Mouse (Mus musculus) hindbrain, embryonic 14.5 days (tissue): Measurements from ENCODE around the gene Tmem38b. TPM values are rescaled to one million over a fixed set of nuclear protein-coding genes. Genes with fewer than 3 reads are reported as not detected.

Experiments
- ATAC-seq: fragments of 200-750 bp; cut with Nextera tagmentation; 2 replicates; pipeline ENCODE4 v1.8.0; 2017; ENCODE audit warnings: moderate number of reproducible peaks, mild to moderate bottlenecking, moderate TSS enrichment, moderate library complexity; ENCODE audit not compliant: low FRiP score
- DNase-seq: peaks from one replicate; pipeline ENCODE4 v3.0.0-alpha.2; 2015; ENCODE audit warnings: low spot score
- H3K27ac ChIP-seq: fragments of 300-500 bp; sonication (generic); 2 replicates; pipeline ENCODE4 v1.5.1; 2014; ENCODE audit warnings: mild to moderate bottlenecking, moderate library complexity
- H3K27me3 ChIP-seq: fragments of 300-500 bp; sonication (generic); 2 replicates; pipeline ENCODE4 v1.6.1; 2014; ENCODE audit warnings: mild to moderate bottlenecking, low read length, mixed read lengths; ENCODE audit not compliant: control insufficient read depth, insufficient read depth
- H3K36me3 ChIP-seq: fragments of 300-500 bp; sonication (generic); replicated peaks from 2 replicates; pipeline ENCODE4 v1.6.1; 2014; ENCODE audit not compliant: control insufficient read depth, insufficient read depth
- H3K4me1 ChIP-seq: fragments of 300-500 bp; sonication (generic); replicated peaks from 2 replicates; pipeline ENCODE4 v1.6.1; 2014; ENCODE audit warnings: antibody characterized with exemption, low read length, mixed read lengths; ENCODE audit not compliant: control insufficient read depth, insufficient read depth
- H3K4me2 ChIP-seq: fragments of 300-500 bp; sonication (generic); replicated peaks from 2 replicates; pipeline ENCODE4 v1.6.1; 2014; ENCODE audit warnings: mild to moderate bottlenecking, moderate library complexity
- H3K4me3 ChIP-seq: fragments of 300-500 bp; sonication (generic); replicated peaks from 2 replicates; pipeline ENCODE4 v1.5.1; 2014; ENCODE audit warnings: mild to moderate bottlenecking, low read length
- H3K9ac ChIP-seq: fragments of 300-500 bp; sonication (generic); 2 replicates; pipeline ENCODE4 v1.6.1; 2014
- H3K9me3 ChIP-seq: fragments of 300-500 bp; sonication (generic); 2 replicates; pipeline ENCODE4 v1.6.1; 2016; ENCODE audit warnings: low read length; ENCODE audit not compliant: control insufficient read depth
- WGBS: fragments of 180-500 bp; shearing (Covaris S2); extraction: QIAGEN DNeasy Blood & Tissue Kit; methylation state at CpG from one replicate; pipeline ENCODE4 v1.1.7; 2014; 5-methylcytosine and 5-hydroxymethylcytosine counted together
- polyA plus RNA-seq: library from polyadenylated mRNA; unstranded; fragments of >200 nt; fragmentation: Nextera tagmentation; extraction: Ambion mirVana; gene quantifications from 2 replicates; pipeline ENCODE4 v1.2.1, GENCODE M21; 2014

The Tmem38b gene
- polyA plus RNA-seq, 1 experiment from 2014 or later = 6.3 TPM

DNA sequence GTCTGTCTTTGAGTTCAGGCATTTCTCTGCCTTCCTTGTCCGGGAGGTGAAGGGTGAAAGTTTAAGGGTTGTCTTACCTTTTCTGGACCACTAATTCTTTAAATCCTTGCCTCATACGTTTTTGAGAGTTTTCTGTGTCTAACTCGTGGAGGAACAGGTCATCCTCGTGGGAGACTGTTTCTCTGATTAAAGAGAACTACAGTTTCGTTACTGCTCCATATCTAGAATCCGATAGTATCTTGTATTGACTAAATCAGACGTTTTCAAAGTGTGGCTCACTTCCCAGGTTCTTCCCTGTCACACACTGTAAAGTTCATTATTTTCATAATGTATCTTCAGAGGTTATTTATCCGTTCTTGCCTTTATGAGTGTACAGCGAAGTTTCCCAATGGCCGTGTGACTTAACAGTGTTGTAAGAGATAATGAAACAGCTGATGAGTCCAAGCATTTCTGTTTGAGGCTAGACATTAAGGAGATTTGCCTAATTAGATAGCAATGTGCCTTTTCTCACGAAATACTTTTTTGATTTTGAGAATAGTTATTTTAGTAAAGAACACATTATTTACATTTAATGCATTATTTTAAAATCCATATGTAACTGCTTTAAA is 900 bp downstream of the Tmem38b start:
- H3K4me2 ChIP-seq = peak overlapping the region; percentile 68
- no peak overlapping the region for H3K27ac ChIP-seq
- H3K9ac ChIP-seq = peak overlapping the region; percentile 83
- H3K4me1 ChIP-seq = 0 out of 2 replicates have a peak, but pooled peaks cover 3% of the 10 kb centered on the region
- H3K9me3 ChIP-seq = no peaks in the 10 kb centered on the region
- H3K27me3 ChIP-seq = no peaks in the 10 kb centered on the region
- ATAC-seq (no peak), DNase-seq (no peak)
- 19% methylated on average over 11 of the region's 11 CpGs for WGBS
- no peaks in the 10 kb centered on the region for H3K36me3 ChIP-seq
- H3K4me3 ChIP-seq = peak overlapping the region; percentile 66

GRCm38 (mm10) chr4:53827869-53828268 is 2.0 kb downstream of the Tmem38b start:
- WGBS = 85% methylated on average over 5 of the region's 5 CpGs
- no peak for ATAC-seq

GRCm38 (mm10) chr4:53828914-53829313 is 3.1 kb downstream of the Tmem38b start:
- no peak for ATAC-seq
- WGBS = 86% methylated on average over 3 of the region's 3 CpGs
- H3K9me3 ChIP-seq = no peaks in the 10 kb centered on the region
- DNase-seq = no peak
- H3K9ac ChIP-seq = no peak overlapping the region
- H3K27me3 ChIP-seq = no peaks in the 10 kb centered on the region
- 0 out of 2 replicates have a peak, but pooled peaks cover 3% of the 10 kb centered on the region for H3K4me1 ChIP-seq
- H3K4me2 ChIP-seq = no peak overlapping the region
- H3K36me3 ChIP-seq = no peaks in the 10 kb centered on the region
- H3K27ac ChIP-seq = no peak overlapping the region
- H3K4me3 ChIP-seq = no peak overlapping the region

More at GRCm38 (mm10) chr4:53827869-53828268, 2.0 kb downstream of the Tmem38b start:
- no peak overlapping the region for H3K4me3 ChIP-seq
- no peaks in the 10 kb centered on the region for H3K36me3 ChIP-seq
- H3K4me1 ChIP-seq = 0 out of 2 replicates have a peak, but pooled peaks cover 3% of the 10 kb centered on the region
- no peak overlapping the region for H3K4me2 ChIP-seq
- H3K27me3 ChIP-seq = no peaks in the 10 kb centered on the region
- no peak for DNase-seq
- no peak overlapping the region for H3K27ac ChIP-seq
- no peak overlapping the region for H3K9ac ChIP-seq
- H3K9me3 ChIP-seq = no peaks in the 10 kb centered on the region

DNA sequence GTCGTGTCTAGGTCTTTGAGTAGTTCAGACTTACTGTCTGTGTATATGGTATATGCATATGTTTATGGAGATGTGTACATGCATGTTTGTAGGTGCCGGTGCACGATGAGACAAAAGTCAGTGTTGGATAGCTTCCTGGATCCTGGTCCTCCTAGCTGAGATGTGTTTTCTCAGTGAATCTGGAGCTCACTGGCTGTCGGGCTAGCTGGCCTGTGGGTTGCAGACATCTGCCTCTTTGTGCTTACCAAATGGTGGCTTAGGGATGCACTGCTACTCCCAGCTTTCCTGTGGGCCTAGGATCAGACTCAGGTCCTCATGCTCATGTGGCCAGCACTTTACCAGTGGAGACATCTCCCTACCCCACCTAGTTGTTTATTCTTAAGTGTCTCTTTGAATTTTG is 4.2 kb downstream of the Tmem38b start:
- no peak overlapping the region for H3K4me2 ChIP-seq
- H3K27me3 ChIP-seq = no peaks in the 10 kb centered on the region
- no peaks in the 10 kb centered on the region for H3K9me3 ChIP-seq
- 0 out of 2 replicates have a peak, but pooled peaks cover 3% of the 10 kb centered on the region for H3K4me1 ChIP-seq
- H3K27ac ChIP-seq = no peak overlapping the region
- DNase-seq = no peak
- no peaks in the 10 kb centered on the region for H3K36me3 ChIP-seq
- WGBS = 93% methylated on average over 4 of the region's 4 CpGs
- ATAC-seq = no peak
- H3K9ac ChIP-seq = no peak overlapping the region
- H3K4me3 ChIP-seq = no peak overlapping the region

DNA sequence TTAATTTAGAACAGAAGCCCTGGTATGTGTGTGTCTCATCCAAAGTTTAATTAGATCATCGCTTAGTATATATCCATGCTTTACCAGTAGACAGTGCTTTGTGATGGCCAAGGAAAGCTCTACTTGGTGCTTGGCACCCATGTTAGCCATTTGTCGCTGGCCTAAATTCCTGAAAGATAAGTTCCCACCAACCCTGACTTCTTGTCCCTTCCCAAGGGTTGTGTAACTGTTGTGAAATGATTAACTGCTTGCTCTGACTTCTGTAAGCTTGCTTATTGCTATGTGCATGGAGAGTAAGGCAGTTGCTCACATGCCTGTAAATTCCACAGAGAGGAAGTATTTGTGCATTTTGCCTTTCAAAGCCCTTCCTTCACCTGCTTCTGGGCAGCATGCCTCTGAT is 4.7 kb downstream of the Tmem38b start:
- Histone ChIP-seq H3K9me3 (no peaks in the 10 kb centered on the region), H3K36me3 (no peaks in the 10 kb centered on the region), H3K4me1 (0 out of 2 replicates have a peak, but pooled peaks cover 3% of the 10 kb centered on the region), H3K9ac (no peak overlapping the region), H3K4me3 (no peak overlapping the region), H3K4me2 (no peak overlapping the region), H3K27ac (no peak overlapping the region), H3K27me3 (no peaks in the 10 kb centered on the region)
- ATAC-seq (no peak), DNase-seq (no peak)
- WGBS = 97% methylated on average over 2 of the region's 2 CpGs

- DNase-seq (no peak), ATAC-seq (no peak)
- 39% methylated on average over 3 of the region's 3 CpGs for WGBS
- no peak overlapping the region for H3K9ac ChIP-seq
- H3K9me3 ChIP-seq = no peaks in the 10 kb centered on the region
- H3K27me3 ChIP-seq = no peaks in the 10 kb centered on the region
- no peak overlapping the region for H3K27ac ChIP-seq
- no peaks in the 10 kb centered on the region for H3K4me1 ChIP-seq
- no peak overlapping the region for H3K4me3 ChIP-seq
- H3K36me3 ChIP-seq = no peaks in the 10 kb centered on the region
- H3K4me2 ChIP-seq = no peak overlapping the region
Observed at GRCm38 (mm10) chr4:53832321-53832720, 6.5 kb downstream of the Tmem38b start.

GRCm38 (mm10) chr4:53836978-53837377 is 11.1 kb downstream of the Tmem38b start:
- no peak for ATAC-seq

DNA sequence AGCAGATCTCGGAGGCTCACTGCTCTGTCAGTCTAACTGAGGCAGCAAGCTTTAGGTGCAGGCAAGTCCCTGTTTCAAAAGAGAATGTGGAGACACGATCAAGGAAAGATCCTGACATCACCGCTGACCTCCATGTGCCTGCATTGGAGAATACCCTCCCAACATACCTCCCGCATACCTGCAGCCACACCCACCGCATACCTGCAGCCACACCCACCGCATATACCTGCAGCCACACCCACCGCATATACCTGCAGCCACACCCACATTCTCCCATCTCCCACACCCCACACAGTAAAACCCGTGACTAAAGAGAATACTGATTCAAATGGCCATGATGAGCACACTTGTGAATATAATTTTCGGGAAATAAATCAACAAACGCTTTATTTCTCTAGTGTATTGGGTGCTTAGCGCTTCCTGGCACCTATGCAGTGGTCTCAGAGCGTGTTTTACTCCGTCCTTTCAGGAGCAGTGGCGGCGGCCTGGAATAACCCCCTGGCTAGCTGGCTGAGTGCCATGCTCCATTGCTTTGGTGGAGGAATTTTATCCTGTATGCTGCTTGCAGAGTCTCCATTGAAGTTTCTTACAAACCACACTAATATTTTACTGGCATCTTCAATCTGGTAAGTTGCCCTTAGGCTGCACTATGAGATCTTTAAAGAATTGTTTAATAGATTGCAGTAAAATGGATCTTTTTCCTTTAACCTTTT is 14.5 kb downstream of the Tmem38b start:
- H3K4me3 ChIP-seq = no peak overlapping the region
- H3K9me3 ChIP-seq = no peaks in the 10 kb centered on the region
- H3K9ac ChIP-seq = no peak overlapping the region
- no peaks in the 10 kb centered on the region for H3K4me1 ChIP-seq
- H3K4me2 ChIP-seq = no peak overlapping the region
- H3K27ac ChIP-seq = no peak overlapping the region
- H3K27me3 ChIP-seq = no peaks in the 10 kb centered on the region
- 81% methylated on average over 15 of the region's 15 CpGs for WGBS
- no peak for DNase-seq
- no peak for ATAC-seq
- no peaks in the 10 kb centered on the region for H3K36me3 ChIP-seq

More at GRCm38 (mm10) chr4:53836978-53837377, 11.1 kb downstream of the Tmem38b start:
- H3K9me3 ChIP-seq = no peaks in the 10 kb centered on the region
- H3K4me3 ChIP-seq = no peak overlapping the region
- DNase-seq = no peak
- no peak overlapping the region for H3K9ac ChIP-seq
- H3K4me1 ChIP-seq = no peaks in the 10 kb centered on the region
- no peaks in the 10 kb centered on the region for H3K27me3 ChIP-seq
- no peak overlapping the region for H3K27ac ChIP-seq
- 27% methylated on average over 5 of the region's 5 CpGs for WGBS
- no peak overlapping the region for H3K4me2 ChIP-seq
- no peaks in the 10 kb centered on the region for H3K36me3 ChIP-seq

GRCm38 (mm10) chr4:53843553-53843952 is 17.7 kb downstream of the Tmem38b start:
- Histone ChIP-seq H3K4me3 (no peak overlapping the region), H3K9me3 (no peaks in the 10 kb centered on the region), H3K9ac (no peak overlapping the region), H3K27ac (no peak overlapping the region), H3K36me3 (no peaks in the 10 kb centered on the region), H3K27me3 (no peaks in the 10 kb centered on the region), H3K4me2 (no peak overlapping the region), H3K4me1 (no peaks in the 10 kb centered on the region)
- WGBS = 73% methylated on average over 8 of the region's 8 CpGs
- DNase-seq = no peak
- ATAC-seq = no peak
